Mouse (Mus musculus) limb, embryonic 10.5 days (tissue): ENCODE measurements around the gene Slain2. TPM values are rescaled to one million over a fixed set of nuclear protein-coding genes. Genes with fewer than 3 reads are reported as not detected.
"Not testable (repeated sequence)": the region's sequence is repeated elsewhere in the genome, so short reads cannot be mapped to it uniquely, and the experiment has no call there.

Experiments
- DNase-seq: peaks from one replicate; pipeline ENCODE4 v3.0.0-alpha.2; 2017; ENCODE audit warnings: low spot score
- H3K27ac ChIP-seq: fragments of 300-500 bp; sonication (generic); 2 replicates; pipeline ENCODE4 v1.5.1; 2016; ENCODE audit warnings: mild to moderate bottlenecking
- H3K27me3 ChIP-seq: fragments of 300-500 bp; sonication (generic); 2 replicates; pipeline ENCODE4 v1.6.1; 2016; ENCODE audit warnings: low read depth, mild to moderate bottlenecking; ENCODE audit not compliant: poor library complexity, severe bottlenecking
- H3K36me3 ChIP-seq: fragments of 300-500 bp; sonication (generic); 2 replicates; pipeline ENCODE4 v1.6.1; 2016; ENCODE audit warnings: mild to moderate bottlenecking, moderate library complexity
- H3K4me1 ChIP-seq: fragments of 300-500 bp; sonication (generic); 2 replicates; pipeline ENCODE4 v1.6.1; 2016
- H3K4me3 ChIP-seq: fragments of 300-500 bp; sonication (generic); 2 replicates; pipeline ENCODE4 v1.5.1; 2016; ENCODE audit warnings: mild to moderate bottlenecking, moderate library complexity
- H3K9me3 ChIP-seq: fragments of 300-500 bp; sonication (generic); replicated peaks from 2 replicates; pipeline ENCODE4 v1.6.1; 2016; ENCODE audit warnings: mild to moderate bottlenecking
- WGBS: fragments of 180-500 bp; shearing (Covaris S2); methylation state at CpG from one replicate; pipeline ENCODE4 v1.1.7; 2016; 5-methylcytosine and 5-hydroxymethylcytosine counted together
- polyA plus RNA-seq: library from polyadenylated mRNA; unstranded; fragments of >200 nt; fragmentation: Nextera tagmentation; extraction: Ambion mirVana; gene quantifications from 2 replicates; pipeline ENCODE4 v1.2.1, GENCODE M21; 2016

Slain2 gene
- polyA plus RNA-seq, 1 experiment from 2014 or later: 19.8 TPM

GRCm38 (mm10) chr5:72984091-72984490, 70.0 kb downstream of the Slain2 start:
- Histone ChIP-seq H3K36me3 (peaks cover 16% of the 10 kb centered on the region), H3K27ac (no peak overlapping the region), H3K27me3 (no peaks in the 10 kb centered on the region), H3K9me3 (no peaks in the 10 kb centered on the region), H3K4me1 (peaks cover 12% of the 10 kb centered on the region), H3K4me3 (no peak overlapping the region)
- WGBS: 8% methylated on average over 2 of the region's 2 CpGs
- DNase-seq: no peak

GRCm38 (mm10) chr5:72987786-72988185, 73.7 kb downstream of the Slain2 start:
- Histone ChIP-seq H3K4me3 (no peak overlapping the region), H3K27me3 (no peaks in the 10 kb centered on the region), H3K9me3 (no peaks in the 10 kb centered on the region), H3K36me3 (no peaks in the 10 kb centered on the region), H3K4me1 (peaks cover 16% of the 10 kb centered on the region), H3K27ac (no peak overlapping the region)
- 91% methylated on average over 7 of the region's 7 CpGs for WGBS
- no peak for DNase-seq

- Histone ChIP-seq H3K9me3 (no peaks in the 10 kb centered on the region), H3K27me3 (no peaks in the 10 kb centered on the region), H3K27ac (no peak overlapping the region), H3K36me3 (no peaks in the 10 kb centered on the region), H3K4me1 (peaks cover 19% of the 10 kb centered on the region), H3K4me3 (no peak overlapping the region)
- DNase-seq: no peak
- WGBS: 82% methylated on average over 8 of the region's 8 CpGs
Measured at GRCm38 (mm10) chr5:72989756-72990155, 75.7 kb downstream of the Slain2 start.

GRCm38 (mm10) chr5:72992474-72992873, 78.4 kb downstream of the Slain2 start:
- WGBS: 91% methylated on average over 1 of the region's 1 CpGs
- Histone ChIP-seq H3K27ac (no peak overlapping the region), H3K9me3 (no peaks in the 10 kb centered on the region), H3K36me3 (no peaks in the 10 kb centered on the region), H3K27me3 (no peaks in the 10 kb centered on the region), H3K4me1 (peaks cover 18% of the 10 kb centered on the region), H3K4me3 (no peak overlapping the region)
- no peak for DNase-seq

GRCm38 (mm10) chr5:72994424-72994823, 80.3 kb downstream of the Slain2 start:
- H3K4me1 ChIP-seq: peaks cover 18% of the 10 kb centered on the region
- no peaks in the 10 kb centered on the region for H3K9me3 ChIP-seq
- H3K4me3 ChIP-seq: no peak overlapping the region
- 71% methylated on average over 8 of the region's 8 CpGs for WGBS
- H3K27ac ChIP-seq: no peak overlapping the region
- no peaks in the 10 kb centered on the region for H3K36me3 ChIP-seq
- no peak for DNase-seq
- no peaks in the 10 kb centered on the region for H3K27me3 ChIP-seq

GRCm38 (mm10) chr5:72994928-72995327, 80.8 kb downstream of the Slain2 start:
- Histone ChIP-seq H3K4me1 (peaks cover 16% of the 10 kb centered on the region), H3K36me3 (no peaks in the 10 kb centered on the region), H3K27ac (no peak overlapping the region), H3K4me3 (no peak overlapping the region), H3K9me3 (no peaks in the 10 kb centered on the region), H3K27me3 (no peaks in the 10 kb centered on the region)
- no peak for DNase-seq
- 76% methylated on average over 2 of the region's 2 CpGs for WGBS

GRCm38 (mm10) chr5:72995379-72995778, 81.3 kb downstream of the Slain2 start:
- Histone ChIP-seq H3K27ac (no peak overlapping the region), H3K36me3 (no peaks in the 10 kb centered on the region), H3K4me1 (peaks cover 11% of the 10 kb centered on the region), H3K9me3 (no peaks in the 10 kb centered on the region), H3K27me3 (no peaks in the 10 kb centered on the region), H3K4me3 (no peak overlapping the region)
- WGBS: 54% methylated on average over 10 of the region's 10 CpGs
- DNase-seq: no peak

- DNase-seq, H3K4me3 ChIP-seq, H3K27me3 ChIP-seq, H3K9me3 ChIP-seq, H3K4me1 ChIP-seq, H3K27ac ChIP-seq, H3K36me3 ChIP-seq: not testable (repeated sequence)
- 92% methylated on average over 1 of the region's 1 CpGs for WGBS
Measured at GRCm38 (mm10) chr5:72998546-72998945, 84.4 kb downstream of the Slain2 start.

GRCm38 (mm10) chr5:73004046-73004445, 89.9 kb downstream of the Slain2 start:
- Histone ChIP-seq H3K27me3 (peaks cover 46% of the 10 kb centered on the region), H3K36me3 (no peaks in the 10 kb centered on the region), H3K27ac (no peak overlapping the region), H3K4me3 (no peak overlapping the region), H3K4me1 (peaks cover 10% of the 10 kb centered on the region), H3K9me3 (no peaks in the 10 kb centered on the region)
- no peak for DNase-seq
- 85% methylated on average over 5 of the region's 5 CpGs for WGBS

- peak; percentile 62 for DNase-seq
- Histone ChIP-seq H3K4me1 (peaks cover 10% of the 10 kb centered on the region), H3K27me3 (peaks cover 56% of the 10 kb centered on the region), H3K36me3 (no peaks in the 10 kb centered on the region), H3K9me3 (no peaks in the 10 kb centered on the region), H3K27ac (no peak within 1 kb of the TSS), H3K4me3 (peak within 1 kb of the TSS; percentile 50)
- 9% methylated on average over 65 of the region's 65 CpGs for WGBS
Measured at GRCm38 (mm10) chr5:73006784-73007581, 92.9 kb downstream of the Slain2 start, which contains the start of gene Slc10a4. Gene Slc10a4 (plus strand): TSS chr5:73006883.

- Histone ChIP-seq H3K27ac (no peak overlapping the region), H3K9me3 (no peaks in the 10 kb centered on the region), H3K27me3 (peaks cover 62% of the 10 kb centered on the region), H3K36me3 (no peaks in the 10 kb centered on the region), H3K4me1 (peaks cover 10% of the 10 kb centered on the region), H3K4me3 (peak overlapping the region; percentile 50; the same call in 1 of the 2 replicates)
- WGBS: 43% methylated on average over 5 of the region's 5 CpGs
- DNase-seq: no peak
Measured at GRCm38 (mm10) chr5:73007582-73007959, 93.5 kb downstream of the Slain2 start.

- not testable (repeated sequence) for H3K4me3 ChIP-seq, DNase-seq, H3K27ac ChIP-seq, H3K9me3 ChIP-seq, H3K36me3 ChIP-seq
- H3K4me1 ChIP-seq: peaks cover 13% of the 10 kb centered on the region
- peaks cover 69% of the 10 kb centered on the region for H3K27me3 ChIP-seq
- 49% methylated on average over 8 of the region's 8 CpGs for WGBS
Measured at GRCm38 (mm10) chr5:73008230-73008629, 94.1 kb downstream of the Slain2 start.

- peaks cover 27% of the 10 kb centered on the region for H3K4me1 ChIP-seq
- DNase-seq, H3K27ac ChIP-seq, H3K36me3 ChIP-seq, H3K4me3 ChIP-seq, H3K9me3 ChIP-seq: not testable (repeated sequence)
- peaks cover 66% of the 10 kb centered on the region for H3K27me3 ChIP-seq
- WGBS: 90% methylated on average over 16 of the region's 16 CpGs
Measured at GRCm38 (mm10) chr5:73011806-73012205, 97.7 kb downstream of the Slain2 start.
